Mouse (Mus musculus) C2C12 (cell line): ENCODE data around the gene Itpripl1.

Experiments
- CTCF ChIP-seq: IDR thresholded peaks from one replicate; pipeline ENCODE4 v1.5.1; 2011; ENCODE audit not compliant: control insufficient read depth, insufficient read depth, insufficient read length
- MAX ChIP-seq: IDR thresholded peaks from one replicate; pipeline ENCODE4 v1.6.1; 2011; ENCODE audit warnings: mild to moderate bottlenecking, control low read depth
- MYOD1 ChIP-seq: IDR thresholded peaks from one replicate; pipeline ENCODE4 v1.6.1; 2011; ENCODE audit warnings: low read depth; ENCODE audit not compliant: control insufficient read depth, insufficient read length
- USF1 ChIP-seq: IDR thresholded peaks from one replicate; pipeline ENCODE4 v1.6.1; 2011; ENCODE audit warnings: low read depth, mild to moderate bottlenecking, control low read depth, moderate library complexity

DNA sequence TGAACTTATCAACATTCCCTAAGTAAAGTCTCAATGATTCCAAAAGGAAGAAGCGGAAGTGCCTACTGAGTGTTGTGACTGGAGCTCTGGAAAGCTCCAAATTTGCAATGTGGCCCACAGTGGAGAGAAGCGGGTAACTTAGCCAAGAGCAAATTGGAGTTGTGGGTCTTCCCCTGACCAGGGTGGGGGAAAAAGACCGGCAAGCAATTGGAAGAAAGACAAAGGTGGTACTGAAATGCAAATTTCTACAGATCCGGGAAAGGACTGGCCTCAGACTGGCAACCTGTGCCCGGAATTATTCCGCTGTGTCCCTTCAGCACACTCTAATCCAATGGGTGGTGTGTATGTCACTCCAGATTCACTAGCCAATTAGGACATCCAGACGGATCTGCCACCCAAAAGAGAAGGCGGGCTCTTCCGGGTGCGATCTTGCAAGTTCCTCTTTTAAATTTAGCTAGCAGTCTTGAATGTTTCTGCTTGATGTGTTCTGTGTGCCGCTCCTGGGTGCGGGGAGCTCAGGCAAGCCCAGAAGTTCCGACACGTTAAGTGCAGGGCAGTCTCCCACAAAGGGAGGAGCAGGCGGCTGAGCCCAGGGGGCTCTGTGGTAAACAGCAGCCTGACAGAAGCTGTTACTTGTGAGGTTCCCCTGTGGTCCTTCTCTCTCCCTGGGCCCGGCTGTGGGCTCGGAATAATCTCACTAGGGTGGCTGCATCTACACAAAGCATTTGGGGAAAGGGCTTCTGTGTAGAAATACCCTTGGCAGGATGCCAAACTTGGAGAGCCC, 39.5 kb upstream of the Itpripl1 start:
- TF ChIP-seq CTCF (no peak), MYOD1 (no peak), MAX (no peak), USF1 (no peak)
